Mouse (Mus musculus) 3T3-L1 (cell line): ENCODE measurements around the gene Slc6a20a.

ENCODE experiments used
- DNase-seq: peaks from one replicate; pipeline ENCODE4 v3.0.0-alpha.2; 2015; ENCODE audit warnings: low read depth, low spot score

Gene Slc6a20a

DNA sequence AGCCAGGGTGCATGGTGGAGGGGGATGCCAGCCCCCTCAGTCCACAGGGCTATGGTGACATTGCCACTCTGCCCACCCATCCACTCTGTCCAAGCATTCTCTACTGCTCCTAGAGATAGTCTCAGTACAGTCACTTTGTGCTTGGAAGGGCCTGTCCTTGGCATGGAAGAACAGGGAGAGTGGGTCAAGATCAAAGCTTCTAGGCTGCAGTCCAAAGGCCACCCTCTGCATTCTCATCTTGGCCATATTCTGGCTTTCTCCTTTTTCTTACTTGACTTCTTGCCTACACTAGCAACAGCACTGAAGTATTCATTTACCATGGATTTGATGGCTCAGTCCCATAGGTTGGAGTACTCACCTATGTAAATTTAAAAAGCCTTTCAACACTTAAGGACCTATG lies 40.5 kb downstream of the Slc6a20a start:
- no peak for DNase-seq

DNA sequence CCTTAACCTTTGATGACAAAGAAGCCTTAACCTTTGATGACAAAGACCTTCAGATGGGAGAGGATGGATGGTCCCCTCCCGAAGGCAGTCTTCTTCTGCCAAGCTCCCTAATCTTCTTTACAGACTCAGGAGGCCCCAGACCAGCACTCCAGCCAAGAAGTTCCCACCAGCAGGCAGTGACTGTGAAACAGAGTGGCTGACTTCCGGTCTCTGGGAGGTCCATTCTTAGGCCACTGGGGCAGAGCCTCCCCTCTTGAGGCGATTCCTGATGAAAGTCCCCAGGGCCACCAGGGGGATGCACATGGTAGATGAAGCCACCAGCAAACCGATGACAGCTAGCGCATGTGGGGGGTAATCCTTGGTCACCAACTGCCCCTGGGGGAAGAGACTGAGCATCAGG lies 41.9 kb downstream of the Slc6a20a start:
- DNase-seq = no peak

DNA sequence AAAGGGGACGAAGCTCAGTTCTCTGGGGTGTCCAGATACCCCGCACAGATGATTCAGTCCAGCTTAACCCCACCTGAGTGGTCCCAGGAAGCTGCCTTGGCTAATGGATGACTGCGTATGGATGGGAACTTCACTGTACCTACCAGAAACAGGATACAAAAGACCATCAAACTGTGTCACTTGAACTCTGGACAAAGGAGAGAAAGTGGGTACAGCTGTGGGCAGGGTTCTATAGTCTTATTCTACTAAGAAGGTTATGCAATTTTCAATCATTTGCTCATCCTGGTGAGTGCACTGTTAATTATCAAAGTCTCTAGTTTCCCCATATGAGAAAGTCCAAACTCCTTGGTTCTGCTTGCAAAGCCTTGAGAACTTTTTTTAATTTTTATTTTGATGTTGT lies 45.7 kb downstream of the Slc6a20a start:
- DNase-seq = no peak

DNA sequence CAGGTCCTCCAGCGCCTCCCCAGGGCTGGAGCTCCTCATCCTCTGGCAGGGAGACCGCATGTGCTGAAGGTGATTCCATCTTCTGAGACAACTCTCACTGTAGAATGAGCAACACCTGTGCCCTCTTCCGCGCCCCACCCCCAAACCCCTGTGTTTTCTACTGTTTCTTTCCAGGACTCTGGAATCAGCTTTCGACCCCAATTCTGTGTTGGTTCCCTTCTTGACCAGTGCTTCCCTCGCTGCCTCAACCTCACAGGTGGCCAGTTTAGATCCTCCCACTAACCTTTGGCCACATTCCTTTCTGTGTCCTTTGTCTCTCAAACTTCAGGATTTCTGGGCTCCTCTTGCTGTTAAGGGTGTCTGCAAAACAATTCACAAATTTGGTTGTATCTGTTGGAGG lies 46.4 kb downstream of the Slc6a20a start, which contains the start of gene Slc6a20b:
TSS of gene Slc6a20b (minus strand) at position 285 of the 400 bp plus-strand sequence.
- no peak for DNase-seq

DNA sequence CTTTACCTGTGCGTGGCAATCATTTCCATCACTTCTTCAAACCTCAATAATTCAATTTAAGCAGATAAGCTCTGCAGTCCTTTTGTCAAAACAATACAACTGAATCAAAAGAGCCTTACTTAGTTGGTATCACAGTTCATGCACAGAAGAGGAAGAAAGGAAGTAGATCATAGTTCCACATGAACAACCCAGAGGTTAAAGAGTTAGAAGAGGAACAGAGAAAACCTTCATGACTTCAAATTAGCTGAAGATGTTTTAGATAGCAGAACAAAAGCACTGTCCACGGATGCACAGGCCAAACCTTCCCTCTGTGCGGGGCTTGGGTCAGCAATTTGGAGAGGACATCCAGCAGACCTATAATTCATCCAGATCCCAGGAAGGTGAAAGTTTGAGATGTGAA lies 47.0 kb downstream of the Slc6a20a start:
- no peak for DNase-seq

DNA sequence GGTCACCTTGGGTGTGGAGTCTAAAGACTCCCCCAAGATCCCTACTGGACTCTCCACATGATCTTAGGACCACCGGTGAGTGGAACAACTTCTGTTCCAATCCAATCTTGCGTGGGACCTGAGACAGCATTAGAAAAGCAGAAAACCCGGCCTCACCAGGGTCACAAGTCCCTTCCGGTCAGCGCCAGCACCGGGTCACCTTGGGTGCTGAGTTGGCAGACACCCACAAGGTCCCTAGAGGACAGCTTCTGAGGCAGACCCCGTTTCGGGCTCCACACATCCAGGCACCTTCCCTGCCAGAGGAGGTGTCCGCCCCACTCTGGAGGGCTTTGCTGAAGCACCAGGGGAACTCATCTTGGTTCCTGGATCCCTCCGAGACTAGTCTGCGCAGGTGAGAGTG lies 52.9 kb downstream of the Slc6a20a start:
- DNase-seq = no peak

DNA sequence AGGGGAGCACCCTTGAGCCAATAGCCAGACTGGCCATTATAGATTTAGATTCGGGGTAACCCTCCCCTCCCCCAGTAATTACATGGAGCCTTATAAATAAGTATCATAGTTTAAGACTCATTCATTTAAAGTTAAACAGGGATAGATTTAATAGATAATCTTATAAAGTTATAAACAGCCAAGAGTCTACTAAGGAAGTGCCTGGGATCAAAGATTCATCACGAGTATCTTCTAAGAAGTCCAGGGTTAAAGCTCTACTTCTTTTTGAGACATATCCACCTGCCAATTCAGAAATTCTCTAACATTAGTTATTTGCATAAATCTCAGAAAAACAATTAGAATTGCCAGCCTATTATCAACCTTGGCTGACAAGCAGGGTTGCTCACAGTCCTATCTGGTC lies 53.9 kb downstream of the Slc6a20a start:
- no peak for DNase-seq

DNA sequence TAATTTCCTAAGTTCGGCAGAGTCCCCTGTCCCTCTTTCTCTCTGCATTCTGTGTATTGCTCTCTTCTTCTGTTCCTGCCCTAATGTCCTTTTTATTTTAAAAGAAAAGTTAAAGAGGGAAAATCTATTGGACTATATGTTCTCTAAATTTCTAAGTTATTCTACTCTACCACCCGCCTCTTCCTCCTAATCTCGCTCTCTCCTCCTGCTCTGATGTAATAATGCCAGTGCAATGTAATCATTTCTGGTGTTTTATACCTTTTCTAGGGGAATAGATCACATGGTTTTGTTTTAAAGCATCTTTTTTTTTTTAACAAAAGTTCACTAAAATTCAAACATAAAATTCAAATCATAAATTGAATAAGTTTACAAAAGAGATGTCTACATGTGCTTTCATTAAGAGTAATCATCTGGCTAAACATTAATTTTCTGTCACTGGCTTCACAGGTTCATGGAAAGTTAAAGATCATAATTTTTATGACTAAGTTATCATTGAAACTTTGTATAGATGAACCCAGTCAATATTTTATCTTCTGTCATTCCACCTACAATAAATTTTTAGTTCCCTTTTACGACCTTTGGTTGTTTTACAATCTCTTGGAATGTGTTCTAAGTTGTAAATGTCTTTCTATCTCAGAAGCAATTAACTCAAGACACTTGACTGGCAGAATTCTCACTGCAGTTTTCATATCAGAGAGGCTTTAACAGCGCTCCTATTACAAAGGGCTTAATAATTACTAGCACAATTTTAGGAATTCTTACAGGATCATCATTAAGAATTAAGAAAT lies 58.2 kb downstream of the Slc6a20a start:
- no peak for DNase-seq

DNA sequence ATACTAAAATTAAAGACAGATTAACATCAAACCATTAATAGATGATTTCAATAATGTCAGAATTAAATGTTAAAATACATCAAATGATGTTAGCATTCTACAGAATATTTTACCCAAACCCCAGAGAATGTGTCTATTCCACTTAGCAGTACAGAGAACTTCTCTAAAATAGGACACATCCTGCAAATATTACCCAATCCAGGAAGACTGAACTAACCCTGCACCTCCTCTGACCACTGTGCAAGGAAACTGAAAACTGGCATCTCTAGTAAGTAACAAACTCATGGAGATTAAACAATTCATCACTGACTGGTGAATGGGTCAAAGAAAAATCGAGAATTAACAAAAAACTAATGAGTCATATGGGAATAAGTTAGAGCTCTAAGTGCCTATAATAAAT lies 77.2 kb downstream of the Slc6a20a start:
- no peak for DNase-seq

DNA sequence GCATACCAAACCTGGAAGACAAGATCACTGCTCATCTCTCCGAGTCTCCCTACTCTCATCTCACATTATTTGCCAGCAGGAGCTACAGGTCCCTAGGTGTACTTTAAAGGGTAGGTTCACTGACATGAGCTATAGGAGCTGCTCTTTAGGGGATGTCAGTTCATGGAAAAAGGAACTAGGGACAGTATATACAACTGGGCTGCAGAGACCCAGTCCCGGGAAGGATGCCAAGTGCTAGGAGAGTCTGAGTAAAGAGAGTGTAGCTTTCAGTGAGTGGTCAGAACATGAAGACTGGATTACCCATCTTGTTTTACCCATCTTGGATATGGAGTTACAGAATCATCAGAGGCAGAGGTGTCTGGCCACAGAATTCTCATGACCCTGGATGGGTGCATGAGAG lies 81.3 kb downstream of the Slc6a20a start:
- DNase-seq = peak; percentile 4

DNA sequence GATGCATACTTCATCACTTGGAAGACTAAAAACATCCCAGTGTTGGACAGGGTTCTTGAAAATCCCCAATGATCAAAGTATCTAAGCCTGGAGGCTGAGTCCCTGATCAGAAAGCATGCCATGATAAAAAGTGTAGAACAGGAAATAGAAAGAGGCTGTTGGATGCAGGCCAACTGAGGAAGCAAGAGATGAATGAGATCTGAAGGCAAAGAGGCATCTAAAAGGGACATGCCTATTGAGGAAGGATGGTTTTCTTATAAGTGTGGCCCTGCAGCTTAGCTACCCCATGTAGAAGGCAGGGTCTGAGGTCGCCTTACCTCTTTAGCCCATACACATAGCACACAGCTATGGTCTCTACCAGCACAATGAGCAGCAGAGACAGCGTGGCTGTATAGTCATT lies 81.8 kb downstream of the Slc6a20a start:
- DNase-seq = no peak

DNA sequence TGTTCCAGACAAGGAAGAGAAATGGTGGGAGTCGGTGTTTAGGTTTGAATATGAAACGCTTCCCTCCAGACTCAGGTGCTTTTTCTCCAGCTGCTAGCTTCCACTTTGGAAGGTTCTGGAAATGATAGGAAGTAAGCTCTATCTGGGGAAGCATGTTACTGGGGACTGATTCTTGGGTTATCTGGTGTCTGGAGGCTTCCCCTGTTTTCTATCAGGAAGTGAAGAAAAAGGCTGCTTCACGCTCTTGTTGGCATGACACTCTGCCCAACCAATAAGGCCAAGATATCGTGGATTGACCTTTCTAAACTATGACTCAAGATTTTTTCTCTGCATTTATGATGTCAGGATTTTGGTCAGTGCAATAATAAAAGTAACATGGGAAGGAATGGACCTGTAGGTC lies 83.5 kb downstream of the Slc6a20a start:
- DNase-seq = no peak

DNA sequence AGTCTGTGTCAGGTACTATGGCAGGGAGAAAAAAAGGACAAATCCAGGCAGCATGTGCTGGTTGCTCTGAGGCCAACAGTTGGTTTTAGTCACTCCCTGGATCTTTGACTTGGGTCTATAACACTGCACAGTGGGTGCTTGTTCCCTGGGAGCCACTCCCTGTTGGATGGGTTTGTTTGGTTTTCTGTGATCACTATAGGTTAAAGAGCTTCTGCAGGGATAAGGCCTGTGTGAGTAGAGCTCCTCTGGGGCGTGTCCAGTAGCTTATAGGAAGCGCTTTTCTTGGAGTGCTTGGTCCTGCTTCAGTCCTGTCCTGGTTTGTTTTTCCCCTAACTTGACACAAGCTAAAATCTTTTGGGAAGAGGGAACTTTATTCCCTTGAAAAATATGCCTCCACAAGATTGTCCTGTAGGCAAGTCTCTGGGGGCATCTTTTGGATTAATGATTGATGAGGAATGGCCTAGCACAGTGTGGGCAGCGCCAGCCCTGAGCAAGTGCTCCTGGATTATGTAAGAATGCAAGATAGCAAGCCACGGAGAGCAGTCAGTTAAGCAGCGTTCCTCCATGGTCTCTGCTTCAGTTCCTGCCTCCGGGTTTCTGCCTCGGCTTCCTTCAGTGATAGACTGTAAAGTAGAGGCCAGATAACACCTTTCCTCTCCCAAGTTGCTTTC lies 89.3 kb downstream of the Slc6a20a start:
- no peak for DNase-seq
